Mouse (Mus musculus) erythroblast, embryonic 14.5 days (primary cell): ENCODE data around the gene Olfr792. TPM values are rescaled to one million over a fixed set of nuclear protein-coding genes. Genes with fewer than 3 reads are reported as not detected.

ENCODE experiments used
- H3K27me3 ChIP-seq: 2 replicates; pipeline ENCODE4 v1.6.1; 2012; ENCODE audit warnings: inconsistent platforms; ENCODE audit not compliant: control insufficient read depth
- H3K36me3 ChIP-seq: 2 replicates; pipeline ENCODE4 v1.6.1; 2012; ENCODE audit warnings: mild to moderate bottlenecking, inconsistent platforms; ENCODE audit not compliant: control insufficient read depth
- H3K4me1 ChIP-seq: 2 replicates; pipeline ENCODE4 v1.6.1; 2012; ENCODE audit warnings: inconsistent platforms; ENCODE audit not compliant: control insufficient read depth
- H3K4me3 ChIP-seq: replicated peaks from 2 replicates; pipeline ENCODE3; 2012; ENCODE audit warnings: moderate library complexity, mild to moderate bottlenecking, inconsistent platforms
- H3K9me3 ChIP-seq: 2 replicates; pipeline ENCODE4 v1.6.1; 2012; ENCODE audit warnings: low read length, inconsistent platforms, mixed read lengths; ENCODE audit not compliant: control insufficient read depth
- GATA1 ChIP-seq: IDR thresholded peaks from 2 replicates; pipeline ENCODE4 v1.6.1; 2012; ENCODE audit warnings: low read length, inconsistent platforms, mixed read lengths
- TAL1 ChIP-seq: IDR thresholded peaks from 3 replicates; pipeline ENCODE4 v1.6.1; 2012; ENCODE audit warnings: low read length, inconsistent platforms, mixed read lengths
- polyA plus RNA-seq: library from polyadenylated mRNA; stranded (reverse); fragments of >175 nt; gene quantifications from 2 replicates; pipeline ENCODE4 v1.2.3, GENCODE M21; 2012

The Olfr792 gene
- not detected in 2 replicates for polyA plus RNA-seq

- Histone ChIP-seq H3K36me3 (no peaks in the 10 kb centered on the region), H3K4me1 (no peaks in the 10 kb centered on the region), H3K27me3 (no peaks in the 10 kb centered on the region), H3K4me3 (no peak within 1 kb of the TSS), H3K9me3 (no peaks in the 10 kb centered on the region; the same call in 1 of the 2 replicates)
- TF ChIP-seq TAL1: no peak
Observed at GRCm38 (mm10) chr10:129538862-129539261, at the start of gene Olfr792. Gene Olfr792, plus strand, starts transcription at chr10:129539162.

GRCm38 (mm10) chr10:129490101-129490500 is 48.9 kb upstream of the Olfr792 start:
- Histone ChIP-seq H3K4me1 (no peaks in the 10 kb centered on the region), H3K9me3 (no peaks in the 10 kb centered on the region; the same call in 1 of the 2 replicates), H3K36me3 (no peaks in the 10 kb centered on the region), H3K4me3 (no peak overlapping the region), H3K27me3 (no peaks in the 10 kb centered on the region)
- no peak for TF ChIP-seq GATA1
- no peak for TF ChIP-seq TAL1

GRCm38 (mm10) chr10:129498192-129498591 is 40.8 kb upstream of the Olfr792 start, which contains the start of gene Olfr790:
Gene Olfr790, plus strand, starts transcription at chr10:129498492.
- TF ChIP-seq TAL1: no peak
- TF ChIP-seq GATA1: no peak
- Histone ChIP-seq H3K9me3 (peaks cover 2% of the 10 kb centered on the region; the same call in 1 of the 2 replicates), H3K4me1 (no peaks in the 10 kb centered on the region), H3K4me3 (no peak within 1 kb of the TSS), H3K27me3 (no peaks in the 10 kb centered on the region), H3K36me3 (no peaks in the 10 kb centered on the region)

GRCm38 (mm10) chr10:129521492-129521891 is 17.5 kb upstream of the Olfr792 start, which contains the start of gene Olfr791:
Gene Olfr791, plus strand, starts transcription at chr10:129521792.
- no peaks in the 10 kb centered on the region for H3K36me3 ChIP-seq
- no peak for TF ChIP-seq GATA1
- TF ChIP-seq TAL1: no peak
- H3K27me3 ChIP-seq: no peaks in the 10 kb centered on the region
- H3K4me1 ChIP-seq: no peaks in the 10 kb centered on the region
- no peak within 1 kb of the TSS for H3K4me3 ChIP-seq
- H3K9me3 ChIP-seq: peaks cover 12% of the 10 kb centered on the region

- H3K4me1 ChIP-seq: no peaks in the 10 kb centered on the region
- no peak for TF ChIP-seq GATA1
- no peak for TF ChIP-seq TAL1
- H3K36me3 ChIP-seq: no peaks in the 10 kb centered on the region
- H3K9me3 ChIP-seq: peaks cover 2% of the 10 kb centered on the region
- no peaks in the 10 kb centered on the region for H3K27me3 ChIP-seq
- no peak overlapping the region for H3K4me3 ChIP-seq
Observed at GRCm38 (mm10) chr10:129549354-129549753, 10.4 kb downstream of the Olfr792 start.

- TF ChIP-seq TAL1 (no peak), GATA1 (no peak)
Observed at GRCm38 (mm10) chr10:129567355-129567754, 28.4 kb downstream of the Olfr792 start, which contains the start of gene Olfr794. Gene Olfr794, plus strand, starts transcription at chr10:129567655.

GRCm38 (mm10) chr10:129577066-129577465 is 38.1 kb downstream of the Olfr792 start:
- Histone ChIP-seq H3K4me1 (no peaks in the 10 kb centered on the region), H3K9me3 (no peaks in the 10 kb centered on the region), H3K4me3 (no peak overlapping the region), H3K36me3 (no peaks in the 10 kb centered on the region), H3K27me3 (no peaks in the 10 kb centered on the region)
- no peak for TF ChIP-seq TAL1
- no peak for TF ChIP-seq GATA1

More at GRCm38 (mm10) chr10:129567355-129567754, 28.4 kb downstream of the Olfr792 start, which contains the start of gene Olfr794:
- Histone ChIP-seq H3K4me1 (no peaks in the 10 kb centered on the region), H3K27me3 (no peaks in the 10 kb centered on the region), H3K36me3 (no peaks in the 10 kb centered on the region), H3K4me3 (no peak within 1 kb of the TSS), H3K9me3 (peaks cover 3% of the 10 kb centered on the region)

Other genes with a start within 250 kb of the Olfr792 start
- gene Olfr780, start 221.0 kb upstream of the Olfr792 start, polyA plus RNA-seq: not detected in 2 replicates
- gene Olfr781, start 210.3 kb upstream of the Olfr792 start, polyA plus RNA-seq: not detected in 2 replicates
- gene Olfr782, start 190.3 kb upstream of the Olfr792 start, polyA plus RNA-seq: not detected in 2 replicates
- gene Olfr784, start 155.1 kb upstream of the Olfr792 start, polyA plus RNA-seq: not detected in 2 replicates
- not detected in 2 replicates for gene Olfr785, start 133.7 kb upstream of the Olfr792 start, polyA plus RNA-seq
- gene Olfr786, start 111.9 kb upstream of the Olfr792 start, polyA plus RNA-seq: not detected in 2 replicates
- not detected in 2 replicates for gene Olfr787, start 77.3 kb upstream of the Olfr792 start, polyA plus RNA-seq
- gene Olfr788, start 68.2 kb upstream of the Olfr792 start, polyA plus RNA-seq: not detected in 2 replicates
- not detected in 2 replicates for gene Olfr789, start 54.4 kb upstream of the Olfr792 start, polyA plus RNA-seq
- not detected in 2 replicates for gene Olfr790, start 40.7 kb upstream of the Olfr792 start, polyA plus RNA-seq
- not detected in 2 replicates for gene Olfr791, start 17.4 kb upstream of the Olfr792 start, polyA plus RNA-seq
- gene Olfr794, start 28.5 kb downstream of the Olfr792 start, polyA plus RNA-seq: not detected in 2 replicates
- not detected in 2 replicates for gene Olfr796, start 73.4 kb downstream of the Olfr792 start, polyA plus RNA-seq
- not detected in 2 replicates for gene Olfr798, start 88.8 kb downstream of the Olfr792 start, polyA plus RNA-seq
- not detected in 2 replicates for gene Olfr799, start 98.3 kb downstream of the Olfr792 start, polyA plus RNA-seq
- gene Olfr800, start 118.5 kb downstream of the Olfr792 start, polyA plus RNA-seq: 0.01 TPM in 1 of 2 replicates, not detected in the other
- not detected in 2 replicates for gene Olfr801, start 134.7 kb downstream of the Olfr792 start, polyA plus RNA-seq
- not detected in 2 replicates for gene Olfr802, start 149.0 kb downstream of the Olfr792 start, polyA plus RNA-seq
- gene Olfr803, start 155.1 kb downstream of the Olfr792 start, polyA plus RNA-seq: not detected in 2 replicates
- gene Olfr804, start 164.0 kb downstream of the Olfr792 start, polyA plus RNA-seq: not detected in 2 replicates
- not detected in 2 replicates for gene Olfr805, start 190.2 kb downstream of the Olfr792 start, polyA plus RNA-seq
- not detected in 2 replicates for gene Olfr806, start 202.8 kb downstream of the Olfr792 start, polyA plus RNA-seq
- not detected in 2 replicates for gene Olfr807, start 218.6 kb downstream of the Olfr792 start, polyA plus RNA-seq
- not detected in 2 replicates for gene Olfr808, start 226.3 kb downstream of the Olfr792 start, polyA plus RNA-seq
- not detected in 2 replicates for gene Olfr809, start 235.5 kb downstream of the Olfr792 start, polyA plus RNA-seq